Mouse (Mus musculus) heart, postnatal 10 days (tissue): ENCODE measurements around the gene Atg16l2. TPM values are rescaled to one million over a fixed set of nuclear protein-coding genes. Genes with fewer than 3 reads are reported as not detected.
A peak's percentile ranks its signal among the peaks of the same experiment; 100 is the strongest.

Experiments used
- DNase-seq, 2 experiments: peaks; one replicate each; pipeline ENCODE4 v3.0.0; 2021
- intact Hi-C: fragments of 180-260 bp; cut with DNase I; formaldehyde crosslinking; loops from one replicate; pipeline ENCODE4 v1.15.1; 2025
- total RNA-seq, 2 experiments: library from RNA; stranded (reverse); gene quantifications; 2 replicates each; pipeline ENCODE4 v1.2.3; 2021

Gene Atg16l2
- total RNA-seq, 2 experiments from 2014 or later: 11.4 to 13.7 TPM

- no peak for DNase-seq
- intact Hi-C loops: no loop called here
Measured at GRCm38 (mm10) chr7:101293611-101294010, 8.4 kb downstream of the Atg16l2 start.

DNA sequence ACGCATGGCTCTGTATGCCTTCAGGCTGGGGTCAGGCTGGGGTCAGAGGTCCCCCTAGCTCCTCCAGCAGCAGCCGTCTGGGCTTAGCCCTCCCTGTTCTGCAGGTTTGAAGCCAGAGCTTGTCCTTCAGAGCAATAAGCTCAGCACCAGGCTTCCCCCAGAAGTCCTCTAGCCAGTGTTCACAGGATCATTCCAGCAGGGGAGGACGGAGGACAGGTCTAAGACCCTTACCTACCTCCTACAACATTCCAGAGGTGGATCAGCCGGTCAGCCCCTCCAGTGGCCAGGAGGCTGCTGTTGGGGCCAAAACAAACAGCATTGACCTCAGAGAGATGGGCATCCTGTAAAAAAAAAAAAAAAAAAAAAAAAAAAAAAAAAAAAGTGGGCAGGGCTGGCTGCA, 8.9 kb downstream of the Atg16l2 start:
- no peak for DNase-seq
- intact Hi-C loops: no loop called here

DNA sequence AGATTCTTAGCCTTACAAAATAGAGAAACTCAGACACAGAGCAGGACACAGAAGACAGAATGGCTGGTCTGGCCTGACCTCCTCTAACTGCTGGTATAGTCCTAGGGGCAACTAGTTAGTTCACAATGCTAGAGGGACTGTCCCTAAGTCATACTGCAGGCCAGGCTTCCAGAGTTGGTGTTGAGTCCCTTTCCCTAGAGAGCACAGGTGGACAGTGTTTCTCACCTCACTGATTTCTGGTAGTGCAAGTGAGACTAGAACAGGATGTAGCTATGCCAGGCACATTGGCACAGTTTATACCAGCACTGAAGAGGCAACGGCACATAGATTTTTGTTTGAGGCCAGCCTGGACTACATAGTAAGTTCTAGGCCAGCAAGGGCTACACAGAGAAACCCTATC, 9.4 kb downstream of the Atg16l2 start:
- no peak for DNase-seq
- intact Hi-C loops: no loop called here

GRCm38 (mm10) chr7:101292086-101292485, 10.0 kb downstream of the Atg16l2 start:
- intact Hi-C loops: no loop called here

GRCm38 (mm10) chr7:101291641-101292040, 10.4 kb downstream of the Atg16l2 start:
- intact Hi-C loops: no loop called here
- no peak for DNase-seq

More at GRCm38 (mm10) chr7:101292086-101292485, 10.0 kb downstream of the Atg16l2 start:
- DNase-seq: no peak

DNA sequence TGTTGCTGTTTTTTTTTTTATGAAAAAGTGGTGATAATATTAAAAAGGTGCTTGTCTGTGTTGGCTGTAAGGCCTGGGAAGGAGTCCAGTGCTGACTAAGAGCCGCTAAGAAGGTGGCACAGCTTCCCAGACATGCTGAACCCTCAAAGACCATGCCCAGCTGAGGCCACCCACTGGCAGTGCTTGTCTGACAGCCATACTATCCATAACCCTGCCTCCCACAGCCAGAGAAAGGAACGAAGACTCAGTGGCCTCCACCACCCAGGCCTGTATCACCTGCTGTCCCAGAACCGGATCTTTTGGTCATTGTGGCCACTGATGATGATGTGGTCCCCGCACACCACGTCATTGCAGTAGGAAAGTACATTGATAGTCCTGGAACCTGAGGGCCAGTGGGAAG, 10.8 kb downstream of the Atg16l2 start:
- no peak for DNase-seq
- intact Hi-C loops: no loop called here

DNA sequence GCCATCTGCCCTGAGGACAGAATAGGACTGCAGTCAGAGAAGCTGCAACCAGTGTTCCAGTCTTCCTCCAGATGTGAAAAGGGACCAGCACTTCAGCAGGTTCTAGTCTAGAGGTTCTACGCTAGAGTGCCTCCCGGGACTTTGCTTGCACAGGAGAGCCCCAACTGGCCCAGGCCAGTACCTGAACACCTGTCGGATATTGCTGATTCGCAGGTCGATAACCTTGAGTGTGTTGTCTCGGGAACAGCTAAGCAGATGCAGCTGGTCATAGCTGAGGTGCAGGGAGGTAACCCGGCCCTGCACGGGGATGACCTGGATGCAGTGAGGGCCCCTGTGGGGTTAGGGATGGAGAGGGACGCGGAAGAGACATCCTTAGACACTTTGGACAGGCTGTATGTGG, 11.7 kb downstream of the Atg16l2 start:
- no peak for DNase-seq
- intact Hi-C loops: no loop called here

- DNase-seq: peak; percentile 69 to 83
- intact Hi-C loops: loop anchor here (1.0 to 5.0 kb wide), 5 partner anchors 56 to 346 kb away; no protein-coding TSS in a partner anchor
Measured at GRCm38 (mm10) chr7:101288436-101288835, 13.6 kb downstream of the Atg16l2 start.

DNA sequence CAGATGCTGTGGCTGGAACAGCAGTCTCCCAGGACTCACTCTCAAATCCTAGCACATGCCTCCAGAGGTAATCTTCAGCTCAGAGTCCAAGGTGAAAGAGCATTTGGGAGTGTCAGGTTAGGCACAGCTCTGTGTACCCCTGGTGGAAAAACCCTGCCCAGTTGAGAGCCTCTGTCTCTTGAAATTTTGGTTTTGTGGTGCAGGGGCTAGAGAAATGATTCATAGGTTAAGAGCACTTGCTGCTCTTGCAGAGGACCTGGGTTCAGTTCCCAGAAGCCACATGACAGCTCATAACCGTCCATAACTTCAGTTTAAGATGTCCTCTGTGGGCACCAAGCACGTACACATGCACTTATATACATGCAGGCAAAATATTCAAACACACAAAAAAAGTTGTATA, 14.2 kb downstream of the Atg16l2 start:
- intact Hi-C loops: loop anchor here (1.0 to 5.0 kb wide), 5 partner anchors 56 to 346 kb away; no protein-coding TSS in a partner anchor

DNA sequence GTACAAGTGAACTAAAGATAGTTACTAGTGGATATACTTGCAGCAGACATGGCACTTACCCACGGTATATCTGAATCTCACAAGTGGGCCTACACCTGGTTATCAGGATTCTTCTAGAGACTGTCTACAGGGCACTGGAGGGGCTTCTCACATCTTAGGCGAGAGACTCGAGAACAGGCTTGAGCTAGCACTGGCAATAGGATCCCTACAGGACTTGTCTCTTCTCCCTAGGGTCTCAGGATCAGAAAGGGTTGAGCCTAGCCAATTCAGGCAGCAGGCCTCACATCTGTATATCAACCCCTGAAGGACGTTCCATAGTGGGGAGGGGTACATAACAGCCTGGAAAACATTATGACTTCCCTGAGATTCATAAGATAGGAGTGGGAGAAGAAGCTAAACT, 15.2 kb downstream of the Atg16l2 start:
- intact Hi-C loops: loop anchor here (5.0 kb wide), 4 partner anchors 55 to 345 kb away; no protein-coding TSS in a partner anchor
- no peak for DNase-seq

More for the DNA sequence above, 14.2 kb downstream of the Atg16l2 start:
- DNase-seq: no peak

GRCm38 (mm10) chr7:101284504-101284903, 17.5 kb downstream of the Atg16l2 start:
- no peak for DNase-seq
- intact Hi-C loops: no loop called here

DNA sequence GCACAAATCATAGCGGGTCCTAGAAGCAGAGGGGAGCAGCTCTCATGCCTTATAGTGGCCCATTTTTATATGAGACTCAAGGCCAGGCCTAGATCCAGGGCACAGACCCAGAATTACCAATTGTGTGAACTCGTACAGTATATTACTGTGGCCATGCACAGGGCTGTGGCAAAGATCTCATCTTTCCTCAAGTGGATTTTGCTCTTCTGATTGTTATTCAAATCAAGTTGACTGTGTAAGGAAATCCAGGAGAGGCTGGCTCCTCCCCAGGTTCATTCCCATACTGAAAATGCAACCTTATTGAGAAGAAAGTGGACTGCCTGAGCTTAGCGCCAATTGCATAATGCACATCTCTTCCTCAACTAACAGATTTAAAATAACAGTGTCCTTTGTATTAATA, 19.3 kb downstream of the Atg16l2 start:
- DNase-seq: no peak
- intact Hi-C loops: no loop called here

DNA sequence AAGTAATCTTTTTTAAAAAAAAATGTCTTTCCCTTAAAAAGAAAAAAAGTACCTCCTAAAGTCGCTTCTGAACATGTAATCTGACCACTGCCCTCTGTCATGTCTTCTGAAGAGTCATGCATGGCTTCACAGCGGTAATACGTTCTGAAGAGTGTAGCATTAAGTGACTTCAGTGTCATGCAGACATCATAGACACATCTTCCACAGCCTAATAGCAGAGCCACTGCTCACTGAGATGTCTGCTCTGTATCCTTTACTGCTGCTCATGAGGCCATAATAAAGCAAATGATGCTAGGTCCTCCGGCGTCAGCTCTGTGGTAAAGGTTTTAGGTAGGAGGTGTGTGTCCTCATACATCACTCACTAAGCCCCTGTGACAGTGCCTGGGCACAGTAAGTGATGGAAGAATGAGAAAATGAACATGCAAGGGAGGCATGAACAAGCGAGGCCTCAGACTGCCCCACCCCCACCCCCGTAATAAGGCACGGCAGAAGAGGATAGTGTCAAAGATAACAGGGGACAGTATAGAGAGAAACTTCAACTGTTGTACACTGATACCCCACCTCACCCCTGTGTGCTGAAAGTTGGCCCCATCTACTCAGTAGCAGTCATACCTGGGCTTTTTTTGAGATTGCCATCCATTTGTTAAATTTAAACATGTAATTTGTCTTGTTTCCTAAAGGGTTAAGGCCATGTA, 29.4 kb downstream of the Atg16l2 start:
- intact Hi-C loops: no loop called here
- DNase-seq: no peak

GRCm38 (mm10) chr7:101271602-101272001, 30.4 kb downstream of the Atg16l2 start:
- intact Hi-C loops: no loop called here
- no peak for DNase-seq

DNA sequence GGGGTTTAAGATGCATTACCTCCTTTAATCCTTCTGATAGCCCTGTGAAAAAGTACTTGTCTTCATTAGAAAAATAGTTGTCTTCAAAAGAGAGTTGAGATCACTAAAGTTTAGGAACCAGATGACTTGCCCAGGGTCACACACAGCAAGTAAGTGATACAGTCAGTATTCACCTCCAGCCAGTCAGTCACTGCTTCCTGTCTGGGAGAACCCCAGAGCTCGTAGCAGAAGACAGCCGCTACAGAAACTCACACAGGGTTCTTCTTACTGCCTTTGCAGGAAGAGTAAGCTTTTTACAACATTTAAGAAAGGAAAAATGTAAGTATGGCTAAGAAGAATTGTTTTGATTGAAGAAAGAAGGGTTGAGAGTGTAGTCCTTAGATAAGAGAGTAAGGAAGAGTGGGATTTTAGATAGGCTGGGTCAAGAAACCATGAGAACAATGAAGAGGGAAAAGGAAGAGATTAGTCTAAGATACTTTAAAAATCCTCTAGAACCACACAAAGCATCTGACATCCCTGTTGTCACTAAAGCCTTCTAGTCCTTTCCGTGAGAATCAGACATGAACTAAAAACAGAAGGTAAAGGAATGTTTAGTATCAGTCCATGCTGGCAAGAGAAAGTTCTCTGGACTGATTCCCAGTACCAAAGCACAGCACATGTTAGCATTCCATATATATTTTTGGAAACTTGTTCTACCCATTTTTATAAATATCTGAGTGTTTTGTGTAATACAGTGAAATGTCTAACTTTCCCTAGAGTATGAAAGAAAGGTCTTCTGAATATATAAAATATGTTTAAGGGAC, 34.4 kb downstream of the Atg16l2 start:
- peak; percentile 48 to 50 for DNase-seq

GRCm38 (mm10) chr7:101263511-101263910, 38.5 kb downstream of the Atg16l2 start:
- intact Hi-C loops: no loop called here

More for the DNA sequence above, 34.4 kb downstream of the Atg16l2 start:
- intact Hi-C loops: no loop called here

GRCm38 (mm10) chr7:101261941-101262546, 40.0 kb downstream of the Atg16l2 start:
- intact Hi-C loops: no loop called here
- DNase-seq: no peak

More at GRCm38 (mm10) chr7:101263511-101263910, 38.5 kb downstream of the Atg16l2 start:
- no peak for DNase-seq

- no peak for DNase-seq
- intact Hi-C loops: no loop called here
Measured at GRCm38 (mm10) chr7:101258482-101258881, 43.6 kb downstream of the Atg16l2 start.

DNA sequence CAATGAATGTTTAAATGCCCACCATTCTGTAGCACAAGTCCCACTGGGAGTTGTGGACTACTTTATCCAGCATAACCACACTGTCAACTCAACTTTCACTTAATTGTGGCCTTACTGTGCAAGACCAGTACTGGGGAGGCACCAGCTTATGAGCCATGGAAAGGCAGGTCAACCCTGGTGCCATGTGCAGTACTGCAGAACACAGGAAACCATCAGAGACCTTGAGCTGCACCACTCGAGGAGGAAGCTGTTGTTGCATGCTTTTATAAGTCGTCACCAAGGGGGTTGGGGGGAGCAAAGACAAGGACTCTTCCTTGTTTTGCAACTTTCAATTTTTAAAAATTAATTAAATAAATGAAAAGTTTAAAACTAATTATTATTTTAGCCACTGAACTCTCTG, 49.0 kb downstream of the Atg16l2 start:
- DNase-seq: no peak
- intact Hi-C loops: no loop called here

DNA sequence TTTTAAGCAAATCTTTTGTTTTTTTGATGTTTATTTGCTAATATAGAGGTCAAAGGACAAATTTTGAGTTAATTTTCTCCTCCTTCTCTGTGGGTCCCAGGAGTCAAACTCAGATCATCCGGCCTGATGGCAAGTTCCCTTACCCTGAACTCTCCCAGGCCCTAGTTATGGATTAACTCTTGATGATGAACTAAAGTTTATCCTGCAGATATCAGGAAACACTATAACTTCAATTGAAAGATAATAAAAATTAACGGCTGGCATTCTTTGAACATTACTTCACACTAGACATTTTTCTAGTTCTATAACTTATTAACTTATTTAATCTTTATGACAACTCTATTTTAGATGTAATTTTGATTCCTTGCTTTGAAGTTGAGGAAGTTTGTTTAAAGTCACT, 52.9 kb downstream of the Atg16l2 start:
- DNase-seq: no peak
- intact Hi-C loops: no loop called here

GRCm38 (mm10) chr7:101248760-101249159, 53.3 kb downstream of the Atg16l2 start:
- intact Hi-C loops: no loop called here
- DNase-seq: no peak
